8 mouse cellular contexts compared by ENCODE assay signal in the genomic region with DNA sequence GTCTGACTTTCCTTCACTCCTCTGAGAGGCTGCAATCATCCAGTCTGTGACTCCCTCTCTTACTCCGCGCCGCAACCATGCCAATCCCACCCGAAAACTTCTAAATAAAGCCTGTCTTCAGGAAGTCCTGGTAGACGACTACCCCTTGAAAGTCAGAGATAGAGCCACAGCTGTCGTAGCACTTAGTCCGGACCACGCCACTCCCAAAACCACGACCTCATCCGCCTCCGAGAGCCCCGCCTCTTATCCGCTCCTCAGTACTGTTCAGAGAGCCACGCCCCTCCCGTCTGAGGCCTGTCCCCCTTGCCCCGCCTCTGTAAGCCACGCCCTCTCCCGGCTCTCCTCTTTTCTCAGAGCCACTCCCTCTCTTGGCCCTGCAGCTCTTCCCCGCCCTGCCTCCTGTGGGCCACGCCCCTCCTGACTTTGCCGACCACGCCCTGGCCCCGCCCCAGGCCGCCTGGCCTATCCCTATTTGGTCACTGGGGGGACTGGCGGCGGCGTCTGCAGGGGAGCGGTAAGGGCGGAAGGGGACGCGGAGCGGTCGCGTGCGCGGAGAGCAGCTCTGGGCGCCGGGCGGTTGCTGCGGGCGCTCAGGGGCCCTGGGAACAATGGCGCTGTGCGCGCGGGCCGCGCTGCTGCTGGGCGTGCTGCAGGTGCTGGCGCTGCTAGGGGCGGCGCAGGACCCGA. TPM values are rescaled to one million over a fixed set of nuclear protein-coding genes. Genes with fewer than 3 reads are reported as not detected.
DNase-seq lines count a peak whose midpoint lies in the region; ATAC-seq and TF ChIP-seq lines count a peak whose summit lies in the region.

TSS of gene Tmem123 (plus strand) at position 428 of the 687 bp plus-strand sequence.

- WGBS in heart, embryonic 11.5 days (ENCODE audit: insufficient replicate concordance): 1% methylated on average over 52 of the region's 52 CpGs
- WGBS in kidney, embryonic 16.5 days: under 1% methylated on average over 52 of the region's 52 CpGs
- under 1% methylated on average over 52 of the region's 52 CpGs for WGBS in liver, adult 2 months

- peak within 1 kb of the TSS; percentile 73 for H3K4me2 ChIP-seq in heart, embryonic 11.5 days
- H3K4me2 ChIP-seq in kidney, embryonic 16.5 days (replicated peaks; ENCODE audit: low read depth, low read length): peak within 1 kb of the TSS; percentile 71
- H3K4me2 ChIP-seq in myocyte (ENCODE audit: low read depth): peak within 1 kb of the TSS; percentile 98

- peak within 1 kb of the TSS; percentile 93 for H3K27ac ChIP-seq in heart, embryonic 11.5 days (ENCODE audit: low read depth, low read length)
- peak within 1 kb of the TSS; percentile 70 for H3K27ac ChIP-seq in kidney, embryonic 16.5 days (ENCODE audit: low read length)
- H3K27ac ChIP-seq in liver, adult 2 months (replicated peaks; ENCODE audit: insufficient read depth, low read depth, low read length): peak within 1 kb of the TSS; percentile 68

- peak within 1 kb of the TSS; percentile 85 for H3K4me3 ChIP-seq in C2C12 (ENCODE audit: insufficient read depth, poor library complexity, severe bottlenecking)
- H3K4me3 ChIP-seq in erythroblast, embryonic 14.5 days (replicated peaks): peak within 1 kb of the TSS; percentile 77
- H3K4me3 ChIP-seq in heart, embryonic 11.5 days (ENCODE audit: low read depth, low read length): peak within 1 kb of the TSS; percentile 84
- H3K4me3 ChIP-seq in kidney, embryonic 16.5 days (ENCODE audit: low read length): peak within 1 kb of the TSS; percentile 80
- H3K4me3 ChIP-seq in liver, adult 2 months (ENCODE audit: insufficient read depth, low read depth, low read length): peak within 1 kb of the TSS; percentile 91
- H3K4me3 ChIP-seq in myocyte: peak within 1 kb of the TSS; percentile 57

- peak; percentile 89 for TF ChIP-seq POLR2A in brain, embryonic 14.5 days (IDR thresholded peaks at IDR 0.05; ENCODE audit: borderline replicate concordance, extremely low read depth, insufficient read depth, insufficient read length, poor library complexity, severe bottlenecking)
- peak; percentile 78; the same call in 1 of the 2 replicates for TF ChIP-seq POLR2A in liver, adult 2 months (IDR thresholded peaks at IDR 0.05; ENCODE audit: extremely low read depth, insufficient read depth, low read length)
- peak; percentile 84 for TF ChIP-seq POLR2A in myocyte (IDR thresholded peaks at IDR 0.05; ENCODE audit: insufficient read length, low read depth)

- peak within 1 kb of the TSS; percentile 92 for H3K9ac ChIP-seq in heart, embryonic 11.5 days (ENCODE audit: low read depth, low read length)
- H3K9ac ChIP-seq in kidney, embryonic 16.5 days (replicated peaks; ENCODE audit: low read length): peak within 1 kb of the TSS; percentile 87
- H3K9ac ChIP-seq in liver, adult 2 months (ENCODE audit: low read depth, low read length): peak within 1 kb of the TSS; percentile 83

- no peaks in the 10 kb centered on the region for H3K27me3 ChIP-seq in C2C12 (ENCODE audit: control insufficient read depth, insufficient read depth, insufficient read length)
- no peaks in the 10 kb centered on the region for H3K27me3 ChIP-seq in erythroblast, embryonic 14.5 days (ENCODE audit: control insufficient read depth)
- H3K27me3 ChIP-seq in heart, embryonic 11.5 days (ENCODE audit: control insufficient read depth, insufficient read depth, low read length): no peaks in the 10 kb centered on the region
- H3K27me3 ChIP-seq in kidney, embryonic 16.5 days (ENCODE audit: insufficient read depth, low read length): 0 out of 2 replicates have a peak, but pooled peaks cover 6% of the 10 kb centered on the region
- no peaks in the 10 kb centered on the region for H3K27me3 ChIP-seq in liver, adult 2 months (ENCODE audit: control insufficient read depth, insufficient read depth, low read length)
- no peaks in the 10 kb centered on the region for H3K27me3 ChIP-seq in myocyte (ENCODE audit: control insufficient read depth, insufficient read depth, insufficient read length)
- H3K27me3 ChIP-seq in splenic B cell, adult 2 months (ENCODE audit: control insufficient read depth, insufficient read depth, low read length, poor library complexity, severe bottlenecking): no peaks in the 10 kb centered on the region

- H3K36me3 ChIP-seq in C2C12 (ENCODE audit: control insufficient read depth, insufficient read depth) (peaks cover 8% of the 10 kb centered on the region), myocyte (ENCODE audit: control insufficient read depth, insufficient read depth) (peaks cover 6% of the 10 kb centered on the region)
- peaks cover 17% of the 10 kb centered on the region for H3K36me3 ChIP-seq in erythroblast, embryonic 14.5 days (ENCODE audit: control insufficient read depth)
- 0 out of 2 replicates have a peak, but pooled peaks cover 4% of the 10 kb centered on the region for H3K36me3 ChIP-seq in heart, embryonic 11.5 days (ENCODE audit: control insufficient read depth, insufficient read depth, low read length)
- H3K36me3 ChIP-seq in kidney, embryonic 16.5 days (ENCODE audit: insufficient read depth, low read length): 0 out of 2 replicates have a peak, but pooled peaks cover under 1% of the 10 kb centered on the region
- peaks cover 6% of the 10 kb centered on the region for H3K36me3 ChIP-seq in liver, adult 2 months (ENCODE audit: control insufficient read depth, insufficient read depth, low read length)
- H3K36me3 ChIP-seq in splenic B cell, adult 2 months (ENCODE audit: control insufficient read depth, insufficient read depth, low read length, poor library complexity, severe bottlenecking): peaks cover 1% of the 10 kb centered on the region

- H3ac ChIP-seq in C2C12 (ENCODE audit: control insufficient read depth, insufficient read length, low read depth) (peak within 1 kb of the TSS; percentile 95), myocyte (ENCODE audit: control insufficient read depth, insufficient read length) (peak within 1 kb of the TSS; percentile 75)

- H3K79me2 ChIP-seq in C2C12 (ENCODE audit: control insufficient read depth, insufficient read depth): peaks cover 43% of the 10 kb centered on the region
- H3K79me2 ChIP-seq in liver, adult 2 months (ENCODE audit: control insufficient read depth, insufficient read depth, low read length): peaks cover 6% of the 10 kb centered on the region; the same call in 1 of the 2 replicates
- H3K79me2 ChIP-seq in myocyte (ENCODE audit: control insufficient read depth, insufficient read depth): peaks cover 35% of the 10 kb centered on the region

- peak; percentile 99 for ATAC-seq in heart, embryonic 11.5 days (replicated peaks; ENCODE audit: insufficient number of reproducible peaks, low FRiP score, low TSS enrichment)
- ATAC-seq in kidney, embryonic 16.5 days (ENCODE audit: low FRiP score, low TSS enrichment): peak; percentile 98

- peaks cover 53% of the 10 kb centered on the region for H3K4me1 ChIP-seq in erythroblast, embryonic 14.5 days (ENCODE audit: control insufficient read depth)
- peaks cover 16% of the 10 kb centered on the region for H3K4me1 ChIP-seq in heart, embryonic 11.5 days (ENCODE audit: control insufficient read depth, insufficient read depth, low read length)
- H3K4me1 ChIP-seq in kidney, embryonic 16.5 days (ENCODE audit: insufficient read depth, low read length): peaks cover 20% of the 10 kb centered on the region
- H3K4me1 ChIP-seq in liver, adult 2 months (ENCODE audit: control insufficient read depth, insufficient read depth, low read length): peaks cover 7% of the 10 kb centered on the region

- no peak for TF ChIP-seq CTCF in C2C12 (IDR thresholded peaks at IDR 0.05; ENCODE audit: control insufficient read depth, insufficient read depth, insufficient read length)
- TF ChIP-seq CTCF in brain, embryonic 14.5 days (IDR thresholded peaks at IDR 0.05; ENCODE audit: borderline replicate concordance, extremely low read depth, insufficient read depth, insufficient read length): peak; percentile 13; the same call in 1 of the 2 replicates
- TF ChIP-seq CTCF in liver, adult 2 months (IDR thresholded peaks at IDR 0.05; ENCODE audit: low read depth, low read length): no peak

- H3K79me3 ChIP-seq in C2C12 (ENCODE audit: low read depth): peaks cover 27% of the 10 kb centered on the region

- H3K9me3 ChIP-seq in erythroblast, embryonic 14.5 days (ENCODE audit: control insufficient read depth, low read length): peaks cover 2% of the 10 kb centered on the region
- H3K9me3 ChIP-seq in heart, embryonic 11.5 days (replicated peaks; ENCODE audit: control insufficient read depth, low read length): 0 out of 2 replicates have a peak, but pooled peaks cover 2% of the 10 kb centered on the region
- peaks cover 4% of the 10 kb centered on the region; the same call in 1 of the 2 replicates for H3K9me3 ChIP-seq in kidney, embryonic 16.5 days (ENCODE audit: low read length)

- DNase-seq in brain, embryonic 14.5 days (ENCODE audit: low read depth): peak; percentile 99
- peak; percentile 97 for DNase-seq in liver, adult 2 months (ENCODE audit: extremely low read depth, low read depth, low spot score)
- DNase-seq in splenic B cell, adult 2 months (ENCODE audit: low read depth, low spot score): peak; percentile 100

TF ChIP-seq in C2C12, 6 proteins besides CTCF, POLR2A, EP300 and RAD21:
- TF ChIP-seq CEBPB (IDR thresholded peaks at IDR 0.05; ENCODE audit: low read depth) (no peak), MYOD1 (IDR thresholded peaks at IDR 0.05; ENCODE audit: control insufficient read depth, insufficient read length, low read depth) (peak; percentile 50)

TF ChIP-seq in myocyte, 11 proteins besides CTCF, POLR2A, EP300 and RAD21 (continues in another document):
- TF ChIP-seq USF1 (IDR thresholded peaks at IDR 0.05; ENCODE audit: low read depth): no peak
- no peak for TF ChIP-seq REST (IDR thresholded peaks at IDR 0.05; ENCODE audit: insufficient read depth, insufficient read length)
- peak; percentile 41 to 88 (median 83) for TF ChIP-seq MYOG (IDR thresholded peaks at IDR 0.05; ENCODE audit: control insufficient read depth in 1 of 3, insufficient read depth in 1 of 3, insufficient read length in 2 of 3, low read depth in 2 of 3)
- no peak for TF ChIP-seq TCF3 (IDR thresholded peaks at IDR 0.05; ENCODE audit: insufficient read length, low read depth)
- TF ChIP-seq TCF12 (IDR thresholded peaks at IDR 0.05; ENCODE audit: insufficient read depth, poor library complexity, severe bottlenecking): peak; percentile 48
- peak; percentile 76 for TF ChIP-seq POLR2AphosphoS2 (IDR thresholded peaks at IDR 0.05; ENCODE audit: insufficient read length, low read depth)
- peak; percentile 64 to 90 (median 89) for TF ChIP-seq MYOD1 (IDR thresholded peaks at IDR 0.05; ENCODE audit: control insufficient read depth in 1 of 3, insufficient read length in 2 of 3, low read depth in 2 of 3)

RNA-seq across cellular contexts. Expression of gene Tmem123, which starts in this region (rescaled TPM):
- polyA plus RNA-seq in C2C12 (2012; fragmentation: generic; extraction: Trizol) (35.6 TPM), myocyte (2012; fragmentation: generic; extraction: Trizol) (60.9 TPM)
- polyA plus RNA-seq in brain, embryonic 14.5 days (2012; rRNA removed): 26.6 and 32.5 TPM in 2 replicates
- 0.63 and 0.96 TPM in 2 replicates for polyA plus RNA-seq in erythroblast, embryonic 14.5 days (2012)
- polyA plus RNA-seq in heart, embryonic 11.5 days (2014; fragmentation: Nextera tagmentation; extraction: Ambion mirVana): 131 and 134 TPM in 2 replicates
- 95.3 and 101 TPM in 2 replicates for polyA plus RNA-seq in kidney, embryonic 16.5 days (2015; fragmentation: Nextera tagmentation; extraction: Ambion mirVana)
- 26.9 and 29.5 TPM in 2 replicates for total RNA-seq in liver, adult 2 months (2014; rRNA removed)
- polyA plus RNA-seq in liver, adult 2 months (2012; rRNA removed): 15.8 and 21.3 TPM in 2 replicates

Comparison
In these comparisons a context has a peak if more than half of its experiments do, and no peak if none do; other contexts are left out.
1. Peak in every context shown above with its lines: DNase-seq, ATAC-seq, H3K4me3 ChIP-seq and H3K27ac ChIP-seq.